Mouse (Mus musculus): ENCODE measurements at regions not wholly inside any gene's neighbourhood (a gene's known extent, or its start where the extent isn't known, plus 50 kb on each side); places are given as distances from the start of the nearest gene placed in this dataset.

DNA sequence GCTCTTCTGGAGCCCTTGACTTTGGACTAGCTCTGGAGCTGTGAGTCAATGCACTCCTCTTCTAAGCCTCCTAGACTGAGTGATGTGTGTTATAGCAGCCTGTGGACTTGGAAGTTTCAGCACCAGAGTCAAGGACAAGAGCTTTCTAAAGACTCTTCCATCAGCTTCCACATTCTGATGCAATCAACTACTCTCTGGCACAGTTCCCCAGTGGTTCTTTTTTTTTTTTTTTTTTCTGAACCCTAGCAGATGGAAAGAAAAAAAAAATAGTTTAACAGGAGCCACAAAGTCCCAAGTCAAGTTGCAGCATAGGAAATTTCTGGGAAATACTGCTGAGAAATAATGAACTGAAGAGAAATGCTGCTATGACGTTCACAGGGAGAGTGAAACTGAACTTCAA lies 324.4 kb upstream of the Tle4 start:
- H3K9me3 ChIP-seq (replicated peaks): no peaks in the 10 kb centered on the region
- no peak overlapping the region for H3K4me2 ChIP-seq (replicated peaks)
- no peak overlapping the region for H3K4me3 ChIP-seq
- no peaks in the 10 kb centered on the region for H3K36me3 ChIP-seq
- H3K4me1 ChIP-seq: no peaks in the 10 kb centered on the region
- H3K27me3 ChIP-seq: no peaks in the 10 kb centered on the region
- no peak overlapping the region for H3K9ac ChIP-seq
- H3K27ac ChIP-seq: no peak overlapping the region
- 70% methylated on average over 1 of the region's 1 CpGs for whole genome bisulfite sequencing
- ATAC-seq (ENCODE audit: low FRiP score): no peak

DNA sequence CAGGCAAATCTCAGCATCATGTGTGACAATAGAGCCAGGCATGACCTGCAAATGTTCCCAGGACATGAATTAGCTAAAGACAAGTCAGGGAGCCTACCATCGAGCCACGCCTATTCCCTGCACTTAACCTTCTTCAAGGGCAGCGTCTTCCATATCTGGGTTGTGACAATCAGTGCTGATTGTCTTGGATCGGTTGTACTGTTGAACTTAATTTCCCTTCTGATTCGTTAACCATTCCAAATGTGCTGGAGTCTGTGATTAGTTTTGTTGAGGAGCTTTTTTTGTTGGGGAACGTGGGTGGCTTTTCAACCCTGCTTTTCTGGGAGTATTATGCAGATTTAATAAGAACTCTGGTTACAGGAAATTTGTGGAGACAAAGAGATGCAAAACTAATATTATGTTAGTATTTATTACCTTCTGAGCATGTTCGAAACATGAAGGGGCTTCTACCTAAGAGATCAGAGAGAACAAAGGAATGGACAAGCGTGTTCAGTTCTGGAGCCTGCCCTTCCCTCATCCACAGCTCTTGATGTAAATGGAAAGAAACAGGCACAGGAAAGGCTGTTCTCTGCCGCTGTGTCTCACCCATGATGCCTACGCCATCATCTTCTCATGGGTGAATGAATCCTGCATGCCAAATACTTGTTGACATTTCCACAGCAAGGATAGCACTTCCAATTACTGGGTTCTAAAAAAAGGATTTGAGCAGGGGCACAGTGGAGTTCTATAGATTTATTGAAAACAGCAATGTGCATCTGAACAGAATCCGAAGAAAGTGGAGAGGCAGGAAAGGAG lies 313.4 kb upstream of the Tle4 start:
- Histone ChIP-seq H3K4me3 (no peak overlapping the region), H3K9ac (no peak overlapping the region), H3K27me3 (no peaks in the 10 kb centered on the region), H3K9me3 (replicated peaks) (no peaks in the 10 kb centered on the region), H3K4me1 (no peaks in the 10 kb centered on the region), H3K4me2 (replicated peaks) (no peak overlapping the region), H3K36me3 (no peaks in the 10 kb centered on the region), H3K27ac (no peak overlapping the region)
- ATAC-seq (ENCODE audit: low FRiP score): no peak
- 87% methylated on average over 11 of the region's 11 CpGs for WGBS

DNA sequence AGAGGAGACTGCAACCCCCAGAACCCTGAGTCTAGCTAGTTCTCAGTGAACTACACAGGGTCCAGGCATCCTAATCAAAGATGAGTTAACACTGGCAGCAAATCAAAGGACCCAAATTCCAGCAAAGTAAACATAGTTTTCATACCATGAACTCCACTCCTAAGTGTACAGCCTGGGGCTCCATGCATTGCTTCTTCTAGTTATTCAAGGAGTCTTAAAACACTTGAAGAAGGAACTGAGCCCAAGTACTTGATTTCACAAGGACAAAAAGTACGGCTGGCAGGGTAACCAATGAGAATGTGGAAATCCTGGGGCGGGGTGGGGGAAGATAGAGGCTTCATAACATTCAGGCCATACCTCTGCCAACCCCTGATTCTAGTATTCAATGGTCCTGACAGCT lies 297.0 kb upstream of the Tle4 start:
- ATAC-seq (ENCODE audit: low FRiP score): no peak
- no peak overlapping the region for H3K4me2 ChIP-seq (replicated peaks)

DNA sequence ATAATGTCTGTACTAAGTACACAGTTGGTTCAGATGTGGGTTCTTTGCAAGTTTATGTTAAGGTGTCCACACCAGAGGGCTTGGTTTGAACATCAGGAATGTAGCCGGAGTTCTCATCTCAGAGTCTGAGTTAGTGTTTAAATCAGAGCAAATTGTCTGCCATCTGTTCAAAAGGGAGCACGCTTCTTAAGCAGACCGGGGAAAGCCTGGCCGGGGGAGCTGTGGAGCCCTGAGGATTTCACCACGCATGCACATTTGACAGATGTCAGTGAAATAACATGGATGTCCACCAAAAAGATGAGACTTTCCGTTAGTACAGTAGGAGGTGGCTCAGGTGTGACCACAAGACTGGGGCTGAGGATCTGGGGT lies 294.5 kb upstream of the Tle4 start:
- H3K4me3 ChIP-seq: no peak overlapping the region
- H3K36me3 ChIP-seq: no peaks in the 10 kb centered on the region
- H3K4me1 ChIP-seq: peaks cover 37% of the 10 kb centered on the region
- H3K9ac ChIP-seq: no peak overlapping the region
- no peak overlapping the region for H3K4me2 ChIP-seq (replicated peaks)
- WGBS: 30% methylated on average over 6 of the region's 6 CpGs
- no peak for ATAC-seq (ENCODE audit: low FRiP score)
- no peaks in the 10 kb centered on the region for H3K9me3 ChIP-seq (replicated peaks)
- H3K27me3 ChIP-seq: peaks cover 16% of the 10 kb centered on the region
- peak overlapping the region; percentile 82; the same call in 1 of the 2 replicates for H3K27ac ChIP-seq

More for the DNA sequence above, 297.0 kb upstream of the Tle4 start:
- H3K4me3 ChIP-seq: no peak overlapping the region
- peaks cover 15% of the 10 kb centered on the region; the same call in 1 of the 2 replicates for H3K27me3 ChIP-seq
- H3K36me3 ChIP-seq: no peaks in the 10 kb centered on the region
- no peaks in the 10 kb centered on the region for H3K9me3 ChIP-seq (replicated peaks)
- H3K4me1 ChIP-seq: peaks cover 21% of the 10 kb centered on the region
- H3K9ac ChIP-seq: no peak overlapping the region
- H3K27ac ChIP-seq: no peak overlapping the region
- 89% methylated on average over 2 of the region's 2 CpGs for WGBS

DNA sequence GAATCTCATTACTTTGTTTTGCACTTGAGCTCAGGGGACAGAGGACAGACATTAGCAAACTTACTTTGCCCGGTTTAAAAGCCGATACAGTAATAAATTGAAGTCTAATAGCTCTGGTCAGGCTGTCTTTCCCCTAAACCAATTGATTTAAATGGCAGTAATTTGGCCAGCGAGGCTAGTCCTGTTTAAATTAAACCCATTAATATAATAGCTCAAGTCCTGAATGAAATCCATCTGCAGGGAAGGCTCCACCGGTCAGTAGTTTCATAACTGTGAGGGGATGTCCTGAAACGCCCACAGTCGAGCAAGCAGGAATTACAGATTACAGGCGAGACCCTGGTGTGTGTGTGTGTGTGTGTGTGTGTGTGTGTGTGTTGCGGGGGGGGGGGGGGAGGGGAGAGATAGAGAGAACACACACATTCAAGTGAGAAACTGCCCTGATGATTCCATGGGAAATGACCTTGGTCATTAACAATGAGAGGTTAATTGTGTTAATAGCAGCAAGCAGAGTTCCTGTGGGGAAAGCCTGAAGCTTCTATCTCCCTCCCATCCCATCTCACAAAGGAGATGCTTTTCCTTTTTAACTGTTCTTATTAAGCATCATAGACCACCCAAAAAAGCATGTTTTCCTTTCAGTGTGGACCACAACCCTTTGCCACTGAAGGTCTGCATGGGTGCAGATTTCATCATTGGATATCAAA lies 294.0 kb upstream of the Tle4 start:
- no peak overlapping the region for H3K9ac ChIP-seq
- H3K4me2 ChIP-seq (replicated peaks): peak overlapping the region; percentile 48
- ATAC-seq (ENCODE audit: low FRiP score): no peak
- H3K27me3 ChIP-seq: peaks cover 12% of the 10 kb centered on the region
- no peak overlapping the region for H3K4me3 ChIP-seq
- H3K9me3 ChIP-seq (replicated peaks): no peaks in the 10 kb centered on the region
- peaks cover 37% of the 10 kb centered on the region for H3K4me1 ChIP-seq
- peak overlapping the region; percentile 82 for H3K27ac ChIP-seq
- 13% methylated on average over 7 of the region's 8 CpGs for WGBS
- H3K36me3 ChIP-seq: no peaks in the 10 kb centered on the region

DNA sequence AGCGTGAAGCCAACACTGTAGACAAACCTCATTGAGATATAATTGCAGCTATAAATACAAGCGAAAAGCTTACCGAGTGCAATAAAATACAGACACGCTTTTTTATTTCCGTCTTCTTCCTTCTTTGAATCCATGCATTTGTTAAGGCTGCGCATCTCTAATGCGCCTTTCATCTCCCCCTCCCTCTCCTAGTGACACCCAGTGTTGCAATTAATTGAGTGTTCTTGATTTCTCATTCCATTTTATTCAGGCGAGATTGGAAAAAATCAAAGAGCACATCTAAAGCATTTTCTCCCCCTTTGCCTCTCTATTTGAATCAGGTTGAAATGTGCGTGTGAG lies 293.2 kb upstream of the Tle4 start:
- peak overlapping the region; percentile 48 for H3K4me2 ChIP-seq (replicated peaks)
- H3K4me3 ChIP-seq: peak overlapping the region; percentile 20
- peaks cover 16% of the 10 kb centered on the region for H3K27me3 ChIP-seq
- peak; percentile 68; the same call in 1 of the 2 replicates for ATAC-seq (ENCODE audit: low FRiP score)
- H3K4me1 ChIP-seq: peaks cover 37% of the 10 kb centered on the region
- H3K9me3 ChIP-seq (replicated peaks): no peaks in the 10 kb centered on the region
- H3K27ac ChIP-seq: peak overlapping the region; percentile 82
- H3K36me3 ChIP-seq: no peaks in the 10 kb centered on the region
- WGBS: 2% methylated on average over 9 of the region's 9 CpGs
- no peak overlapping the region; the same call in 1 of the 2 replicates for H3K9ac ChIP-seq

DNA sequence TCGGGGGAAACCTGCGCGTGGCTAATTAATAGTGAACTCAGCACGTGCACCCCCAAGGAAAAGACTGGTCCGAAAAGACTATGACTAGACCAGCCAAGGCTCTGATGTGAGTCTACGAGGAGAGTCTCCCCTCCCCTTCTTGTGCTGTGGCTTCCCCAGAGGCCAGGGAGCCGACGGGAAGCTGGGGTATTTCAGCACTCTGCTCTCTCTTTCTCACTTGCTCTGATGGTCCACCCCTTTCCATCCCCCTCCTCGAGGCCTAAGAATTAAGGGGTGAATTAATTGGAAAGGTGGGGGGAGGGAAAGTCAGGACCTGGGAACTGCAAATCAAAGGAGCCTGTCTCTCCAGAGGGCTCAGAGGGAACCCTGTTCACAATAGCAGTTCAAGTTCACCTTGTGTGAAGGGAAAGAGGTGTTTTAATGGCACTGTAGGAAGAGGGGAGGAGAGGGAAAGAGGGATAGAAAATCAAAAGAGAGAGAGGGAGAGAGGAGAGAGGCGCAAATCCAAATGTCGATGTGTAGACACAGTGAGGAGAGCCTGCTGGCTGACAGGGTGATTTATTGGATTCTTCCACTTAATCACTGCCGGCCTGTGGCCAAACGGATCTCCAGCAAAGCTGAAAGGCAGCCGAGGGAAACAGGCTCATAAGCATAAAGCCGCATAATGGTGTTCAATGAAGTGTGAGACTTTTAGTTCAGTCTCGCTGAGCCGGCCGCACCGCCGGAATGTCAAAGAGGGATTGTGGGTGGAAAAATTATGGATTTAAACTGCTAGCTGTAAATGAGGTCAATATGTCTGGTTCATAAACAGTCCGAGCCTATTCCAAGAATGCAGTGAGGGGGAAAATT lies 292.6 kb upstream of the Tle4 start:
- Histone ChIP-seq H3K4me3 (peak overlapping the region; percentile 20), H3K9me3 (replicated peaks) (no peaks in the 10 kb centered on the region), H3K4me2 (replicated peaks) (peak overlapping the region; percentile 48), H3K4me1 (peaks cover 37% of the 10 kb centered on the region), H3K36me3 (no peaks in the 10 kb centered on the region), H3K27ac (peak overlapping the region; percentile 82), H3K27me3 (peaks cover 15% of the 10 kb centered on the region), H3K9ac (no peak overlapping the region; the same call in 1 of the 2 replicates)
- peak; percentile 95 for ATAC-seq (ENCODE audit: low FRiP score)
- under 1% methylated on average over 21 of the region's 21 CpGs for WGBS

DNA sequence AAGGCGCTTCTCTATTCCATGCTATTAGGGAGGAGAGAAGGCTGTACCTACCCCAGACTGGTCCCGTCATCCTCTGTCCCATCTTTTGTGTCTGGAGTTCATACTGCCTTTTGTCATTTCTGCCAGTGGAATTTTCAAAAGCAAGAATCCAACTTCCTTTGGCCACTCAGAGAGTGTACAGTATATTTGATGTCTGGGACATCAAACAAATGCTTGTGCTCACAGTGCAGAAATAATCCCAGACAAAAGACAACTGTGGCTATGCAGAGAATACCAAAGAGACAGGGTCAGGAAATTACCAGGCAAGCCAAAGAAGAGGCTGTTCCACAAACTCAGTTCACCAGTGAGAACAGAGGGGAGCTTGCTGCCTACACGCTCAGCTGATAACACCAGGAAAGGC lies 291.9 kb upstream of the Tle4 start:
- peak; percentile 33 for ATAC-seq (ENCODE audit: low FRiP score)
- Histone ChIP-seq H3K4me3 (no peak overlapping the region), H3K9ac (no peak overlapping the region), H3K4me2 (replicated peaks) (peak overlapping the region; percentile 48), H3K36me3 (no peaks in the 10 kb centered on the region), H3K4me1 (peaks cover 37% of the 10 kb centered on the region), H3K27ac (peak overlapping the region; percentile 82), H3K27me3 (peaks cover 14% of the 10 kb centered on the region), H3K9me3 (replicated peaks) (no peaks in the 10 kb centered on the region)
- WGBS: 32% methylated on average over 3 of the region's 3 CpGs

DNA sequence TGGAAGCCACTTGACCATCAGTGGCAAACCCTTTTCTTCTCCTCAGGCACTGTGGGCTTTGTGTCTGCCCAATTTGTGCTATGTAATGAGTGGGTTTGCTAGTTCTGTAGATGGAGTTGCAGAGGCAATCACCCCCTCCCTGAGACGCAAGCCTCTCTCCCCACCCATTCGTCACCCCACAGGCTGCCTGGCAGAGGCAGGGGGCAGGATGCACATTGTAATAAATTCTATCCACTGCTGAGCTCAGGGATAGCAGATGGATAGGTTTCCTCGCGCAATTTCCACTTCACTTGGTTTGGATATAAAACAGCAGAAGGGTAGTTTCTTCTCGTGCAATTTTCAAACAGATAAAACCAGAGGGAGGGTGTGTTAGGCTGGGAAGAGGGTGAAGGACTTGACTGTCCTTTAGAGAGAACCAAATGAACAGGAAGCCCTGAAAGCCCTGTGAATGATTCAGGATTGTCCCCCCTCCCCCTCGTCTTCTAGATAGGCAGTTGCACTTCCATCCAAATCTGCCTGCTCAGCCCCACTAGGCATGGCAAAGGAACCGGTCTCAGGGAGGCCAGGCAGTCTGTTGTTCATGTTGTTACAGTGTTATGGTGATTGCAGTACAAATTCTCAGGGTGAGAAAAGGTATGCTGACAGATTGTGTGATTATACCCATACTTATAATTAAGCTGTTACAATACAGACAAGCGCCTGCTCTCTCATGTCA lies 286.0 kb upstream of the Tle4 start:
- H3K9ac ChIP-seq: no peak overlapping the region
- ATAC-seq (ENCODE audit: low FRiP score): peak; percentile 40; the same call in 1 of the 2 replicates
- 39% methylated on average over 8 of the region's 8 CpGs for whole genome bisulfite sequencing

DNA sequence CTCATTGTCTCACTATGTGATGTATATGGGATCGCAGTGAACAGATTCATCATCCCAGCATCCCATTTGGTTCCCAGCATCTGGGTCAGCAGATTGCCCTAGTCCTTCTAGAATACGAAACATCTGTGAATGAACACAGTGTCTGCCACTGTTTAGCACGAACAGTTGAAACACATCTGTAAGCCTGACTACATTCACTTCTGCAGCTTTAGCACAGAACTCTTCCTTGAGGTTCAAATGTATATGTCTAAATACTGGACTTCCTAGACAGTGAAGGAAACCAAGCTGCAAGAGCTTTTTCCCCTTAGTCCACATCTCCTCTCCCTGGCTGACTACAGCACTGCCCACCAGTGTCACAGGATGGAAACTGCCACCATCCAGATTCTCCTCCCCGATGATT lies 283.0 kb upstream of the Tle4 start:
- H3K9ac ChIP-seq: no peak overlapping the region
- ATAC-seq (ENCODE audit: low FRiP score): no peak
- H3K36me3 ChIP-seq: no peaks in the 10 kb centered on the region
- H3K27ac ChIP-seq: no peak overlapping the region
- H3K4me1 ChIP-seq: peaks cover 11% of the 10 kb centered on the region
- H3K4me3 ChIP-seq: no peak overlapping the region
- no peaks in the 10 kb centered on the region for H3K9me3 ChIP-seq (replicated peaks)
- 86% methylated on average over 4 of the region's 4 CpGs for WGBS
- no peak overlapping the region for H3K4me2 ChIP-seq (replicated peaks)
- H3K27me3 ChIP-seq: peaks cover 4% of the 10 kb centered on the region; the same call in 1 of the 2 replicates

More for the DNA sequence above, 286.0 kb upstream of the Tle4 start:
- H3K27ac ChIP-seq: 0 out of 2 replicates have a peak overlapping the region, but pooled peaks have one; percentile 12
- no peaks in the 10 kb centered on the region for H3K9me3 ChIP-seq (replicated peaks)
- no peaks in the 10 kb centered on the region for H3K36me3 ChIP-seq
- peaks cover 16% of the 10 kb centered on the region for H3K27me3 ChIP-seq
- H3K4me2 ChIP-seq (replicated peaks): no peak overlapping the region
- no peak overlapping the region for H3K4me3 ChIP-seq
- peaks cover 18% of the 10 kb centered on the region for H3K4me1 ChIP-seq

DNA sequence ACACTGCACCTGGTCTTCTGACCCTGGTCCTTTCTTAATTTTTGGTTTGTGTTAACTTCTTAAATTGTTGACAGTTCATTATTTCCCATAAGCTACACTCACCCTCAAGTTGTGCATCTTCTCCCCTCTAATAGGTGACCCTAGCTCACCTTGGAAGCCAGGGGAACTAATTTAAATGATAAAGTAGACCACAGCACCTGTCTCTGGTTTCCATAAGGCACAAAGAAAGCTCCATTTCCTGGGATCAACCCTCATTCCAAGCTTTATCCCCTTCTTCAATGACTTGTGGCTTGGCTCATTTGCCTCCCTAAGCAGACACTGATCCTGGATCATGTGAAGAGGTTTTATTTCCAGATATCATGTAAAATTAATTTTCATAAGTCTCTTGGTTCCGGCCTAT lies 276.1 kb upstream of the Tle4 start:
- Histone ChIP-seq H3K4me3 (no peak overlapping the region), H3K9me3 (replicated peaks) (no peaks in the 10 kb centered on the region), H3K27me3 (no peaks in the 10 kb centered on the region), H3K4me1 (peaks cover 11% of the 10 kb centered on the region), H3K9ac (no peak overlapping the region), H3K36me3 (no peaks in the 10 kb centered on the region), H3K4me2 (replicated peaks) (no peak overlapping the region), H3K27ac (no peak overlapping the region)
- WGBS: 98% methylated on average over 1 of the region's 1 CpGs
- no peak for ATAC-seq (ENCODE audit: low FRiP score)

Data from hindbrain, embryonic 12.5 days (tissue).